Mouse (Mus musculus) bone marrow macrophage, adult 2 months (primary cell): ENCODE measurements around the gene Zfp46. TPM values are rescaled to one million over a fixed set of nuclear protein-coding genes. Genes with fewer than 3 reads are reported as not detected.

ENCODE experiments used
- H3K27ac ChIP-seq: 2 replicates; pipeline ENCODE4 v1.5.1; 2012; ENCODE audit warnings: low read depth, low read length; ENCODE audit not compliant: insufficient read depth
- H3K4me1 ChIP-seq: 2 replicates; pipeline ENCODE4 v1.6.1; 2012; ENCODE audit warnings: low read length; ENCODE audit not compliant: control insufficient read depth, insufficient read depth
- H3K4me3 ChIP-seq: 2 replicates; pipeline ENCODE4 v1.5.1; 2012; ENCODE audit warnings: mild to moderate bottlenecking, low read length, moderate library complexity; ENCODE audit not compliant: insufficient read depth
- CTCF ChIP-seq: IDR thresholded peaks from 2 replicates; pipeline ENCODE4 v1.5.1; 2012; ENCODE audit warnings: low read depth, mild to moderate bottlenecking, low read length, moderate library complexity
- POLR2A ChIP-seq: IDR thresholded peaks from 2 replicates; pipeline ENCODE4 v1.6.1; 2012; ENCODE audit warnings: mild to moderate bottlenecking, low read depth, low read length, borderline replicate concordance
- polyA plus RNA-seq: library from polyadenylated mRNA; stranded (reverse); fragments of >200 nt; gene quantifications from 2 replicates; pipeline ENCODE4 v1.2.4, GENCODE M21; 2012; ENCODE audit not compliant: missing spikeins, insufficient read depth, insufficient read length

Gene Zfp46
- polyA plus RNA-seq, 1 experiment, result 8.0 TPM

- Histone ChIP-seq H3K4me3 (no peak overlapping the region), H3K4me1 (peaks cover 7% of the 10 kb centered on the region)
- TF ChIP-seq CTCF (no peak), POLR2A (no peak)
Observed at GRCm38 (mm10) chr4:136261912-136262311, 22.6 kb upstream of the Zfp46 start.

GRCm38 (mm10) chr4:136263555-136263954 is 20.9 kb upstream of the Zfp46 start:
- peaks cover 15% of the 10 kb centered on the region for H3K4me1 ChIP-seq
- H3K27ac ChIP-seq, result no peak overlapping the region
- H3K4me3 ChIP-seq, result no peak overlapping the region
- TF ChIP-seq CTCF (no peak), POLR2A (no peak)

More at GRCm38 (mm10) chr4:136261912-136262311, 22.6 kb upstream of the Zfp46 start:
- no peak overlapping the region for H3K27ac ChIP-seq

DNA sequence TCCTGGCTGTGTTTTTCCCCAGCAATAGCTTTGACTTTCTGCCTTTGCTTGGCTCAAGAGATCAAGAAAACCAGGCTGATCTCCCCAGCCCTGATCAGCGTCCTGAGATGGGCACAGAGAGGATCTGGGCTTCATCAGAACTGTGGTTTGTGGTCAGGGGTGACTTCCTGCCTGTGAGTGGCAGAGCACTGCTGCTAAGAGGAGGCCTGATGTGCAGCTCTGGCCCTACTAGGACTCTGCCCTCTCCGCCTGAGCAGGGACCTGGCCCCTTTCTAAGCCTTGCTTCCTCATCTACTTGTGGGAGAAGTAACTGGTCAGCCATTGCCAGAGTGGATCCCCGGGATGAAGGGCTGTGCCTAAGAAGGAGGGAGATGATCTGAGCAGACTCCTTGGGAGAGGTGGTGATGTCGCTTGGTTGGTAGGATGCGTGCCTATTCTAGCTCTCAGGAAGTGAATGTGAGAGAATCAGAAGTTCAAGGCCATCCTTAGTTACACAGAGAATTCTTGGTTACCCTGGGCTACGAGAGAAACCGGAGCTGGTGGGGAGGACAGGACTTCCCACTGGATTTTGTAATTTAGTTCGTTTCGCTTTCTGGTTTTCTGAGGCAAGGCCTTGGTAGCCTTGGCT is 17.7 kb upstream of the Zfp46 start:
- Histone ChIP-seq H3K4me1 (peaks cover 15% of the 10 kb centered on the region), H3K4me3 (no peak overlapping the region), H3K27ac (peak overlapping the region; percentile 53)
- TF ChIP-seq CTCF (no peak), POLR2A (no peak)

GRCm38 (mm10) chr4:136268912-136269311 is 15.6 kb upstream of the Zfp46 start:
- Histone ChIP-seq H3K4me3 (no peak overlapping the region), H3K27ac (no peak overlapping the region), H3K4me1 (peaks cover 15% of the 10 kb centered on the region)
- TF ChIP-seq POLR2A, result no peak
- TF ChIP-seq CTCF, result no peak

- no peak overlapping the region for H3K27ac ChIP-seq
- TF ChIP-seq POLR2A (no peak), CTCF (no peak)
Observed at GRCm38 (mm10) chr4:136270648-136271047, 13.8 kb upstream of the Zfp46 start.

DNA sequence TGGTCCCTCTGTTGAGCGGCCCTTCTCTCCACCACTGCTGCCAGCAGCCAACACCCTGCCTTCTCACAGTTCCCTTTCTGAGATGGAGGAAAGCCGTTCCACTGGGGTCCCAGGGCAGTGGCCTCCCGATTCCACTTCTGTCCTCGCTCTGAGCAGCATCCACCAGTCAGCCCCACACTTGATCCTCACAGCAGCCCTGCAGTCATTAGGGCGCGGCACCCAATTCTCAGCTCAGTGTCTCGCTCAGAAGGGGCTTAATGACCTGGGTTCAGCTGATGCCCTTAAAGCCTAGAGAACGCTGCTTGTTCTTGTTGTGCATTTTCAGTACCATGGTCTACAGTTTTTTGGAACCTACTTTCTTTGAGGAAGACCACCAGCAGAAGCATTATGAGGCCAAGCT is 3.4 kb upstream of the Zfp46 start:
- H3K4me3 ChIP-seq, result no peak overlapping the region
- peaks cover 15% of the 10 kb centered on the region for H3K4me1 ChIP-seq
- TF ChIP-seq CTCF, result no peak
- TF ChIP-seq POLR2A, result no peak
- H3K27ac ChIP-seq, result no peak overlapping the region

More at GRCm38 (mm10) chr4:136270648-136271047, 13.8 kb upstream of the Zfp46 start:
- H3K4me1 ChIP-seq, result peaks cover 15% of the 10 kb centered on the region
- no peak overlapping the region for H3K4me3 ChIP-seq

- H3K27ac ChIP-seq, result no peak overlapping the region
- TF ChIP-seq POLR2A, result no peak
- no peak for TF ChIP-seq CTCF
- H3K4me1 ChIP-seq, result peaks cover 15% of the 10 kb centered on the region
- no peak overlapping the region for H3K4me3 ChIP-seq
Observed at GRCm38 (mm10) chr4:136281611-136282010, 2.9 kb upstream of the Zfp46 start.

DNA sequence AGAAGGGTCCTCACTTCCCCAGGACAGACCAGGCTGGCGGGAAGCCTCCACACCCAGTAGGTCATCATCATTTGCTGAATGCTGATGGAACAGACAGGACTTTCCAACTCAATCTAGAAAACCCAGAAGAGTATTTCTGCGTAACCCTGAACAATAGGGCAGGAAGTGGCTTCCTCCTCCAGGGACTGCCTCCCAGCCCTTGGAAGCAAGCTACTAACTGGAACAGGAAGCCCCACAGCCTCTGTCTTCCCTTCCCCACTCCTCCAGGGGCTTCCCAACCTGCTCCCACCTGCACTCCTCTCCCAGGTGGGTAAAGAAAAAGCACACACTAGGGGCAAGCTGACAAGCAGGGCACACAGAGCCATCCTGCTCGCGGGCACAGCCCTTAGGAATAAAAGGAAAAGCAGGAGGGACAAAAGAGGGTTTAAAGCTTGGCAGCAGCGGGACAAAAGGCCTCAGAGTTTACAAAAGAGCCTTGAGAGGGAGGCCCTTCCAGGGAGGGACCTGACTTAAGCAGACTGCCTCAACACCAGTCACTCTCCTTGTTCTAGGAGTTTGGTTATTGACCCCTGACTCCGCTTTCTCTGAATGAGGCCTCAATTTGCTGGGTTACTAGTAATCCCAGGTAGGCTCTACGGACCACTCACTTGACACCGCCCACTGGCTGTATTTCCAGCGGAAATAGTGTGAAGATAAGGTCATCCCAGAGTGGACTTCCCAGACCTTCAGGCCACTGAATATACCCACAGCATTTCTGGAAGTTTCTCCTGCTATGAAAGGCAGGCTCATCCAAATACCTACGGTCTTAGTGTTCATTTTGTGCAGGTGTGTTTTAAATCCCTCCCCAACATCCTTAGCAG is 1.6 kb upstream of the Zfp46 start:
- no peak for TF ChIP-seq CTCF
- no peak for TF ChIP-seq POLR2A
- H3K27ac ChIP-seq, result no peak overlapping the region
- no peak overlapping the region for H3K4me3 ChIP-seq
- peaks cover 16% of the 10 kb centered on the region for H3K4me1 ChIP-seq

DNA sequence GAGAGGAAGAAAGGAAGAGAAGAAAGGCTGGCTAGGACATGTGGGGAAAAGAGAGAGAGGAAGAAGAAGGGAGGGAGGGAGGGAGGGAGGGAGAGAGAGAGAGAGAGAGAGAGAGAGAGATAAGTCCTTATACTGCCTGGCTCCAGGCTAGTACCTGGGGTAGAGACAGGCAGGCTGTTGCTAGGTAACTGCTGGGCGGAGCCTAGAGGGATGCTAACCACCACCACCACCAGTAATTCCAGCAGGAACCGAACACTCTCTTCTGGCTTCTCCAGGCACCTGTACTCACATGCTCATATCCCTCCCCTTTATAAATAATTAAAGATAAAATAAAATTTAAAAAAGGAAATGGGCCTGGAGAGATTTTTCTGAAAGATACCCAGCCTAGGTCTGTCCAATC is 700 bp upstream of the Zfp46 start:
- Histone ChIP-seq H3K27ac (no peak overlapping the region), H3K4me3 (no peak overlapping the region), H3K4me1 (peaks cover 16% of the 10 kb centered on the region)
- TF ChIP-seq CTCF, result no peak
- TF ChIP-seq POLR2A, result no peak

DNA sequence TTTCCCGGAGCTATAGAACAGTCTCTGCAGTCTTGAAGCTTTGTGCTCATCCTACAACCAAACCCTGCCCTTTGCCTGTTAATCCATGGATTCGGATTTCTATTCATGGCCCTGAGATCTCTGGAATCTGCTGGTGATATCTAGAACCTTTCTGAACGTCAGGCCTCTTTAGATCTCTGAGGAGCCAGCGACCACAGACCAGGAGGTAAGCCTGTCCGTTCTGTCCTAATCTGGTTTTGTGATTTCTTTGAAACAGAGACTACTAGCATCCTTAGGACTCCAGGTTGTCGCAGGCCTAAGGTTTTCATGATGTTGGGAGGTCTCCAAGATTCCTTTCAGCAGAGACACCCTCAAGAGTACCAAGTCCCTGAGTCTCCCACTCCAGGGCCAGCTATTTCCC is 408 bp downstream of the Zfp46 start:
- H3K27ac ChIP-seq, result peak overlapping the region; percentile 75
- TF ChIP-seq POLR2A, result no peak
- no peak for TF ChIP-seq CTCF
- H3K4me1 ChIP-seq, result peaks cover 16% of the 10 kb centered on the region
- H3K4me3 ChIP-seq, result peak overlapping the region; percentile 77
